Mouse (Mus musculus) adrenal gland, adult 10 weeks (tissue): ENCODE measurements around the gene Gm26992. TPM values are rescaled to one million over a fixed set of nuclear protein-coding genes. Genes with fewer than 3 reads are reported as not detected.

Experiments
- polyA plus RNA-seq: library from polyadenylated mRNA; stranded (reverse); fragments of 350-450 nt; fragmentation: Illumina TruSeq; extraction: RNeasy Lipid Tissue Mini Kit (QIAGEN cat#74804); gene quantifications from one replicate; pipeline ENCODE4 v1.2.3, GENCODE M21; 2014; ENCODE audit warnings: low read depth, low replicate concordance

Gene Gm26992
- polyA plus RNA-seq, result not detected

GRCm38 (mm10) chrX:103421710-103422109 is at the start of gene Gm26992:
Gene Gm26992 (plus strand): TSS chrX:103422010.

DNA sequence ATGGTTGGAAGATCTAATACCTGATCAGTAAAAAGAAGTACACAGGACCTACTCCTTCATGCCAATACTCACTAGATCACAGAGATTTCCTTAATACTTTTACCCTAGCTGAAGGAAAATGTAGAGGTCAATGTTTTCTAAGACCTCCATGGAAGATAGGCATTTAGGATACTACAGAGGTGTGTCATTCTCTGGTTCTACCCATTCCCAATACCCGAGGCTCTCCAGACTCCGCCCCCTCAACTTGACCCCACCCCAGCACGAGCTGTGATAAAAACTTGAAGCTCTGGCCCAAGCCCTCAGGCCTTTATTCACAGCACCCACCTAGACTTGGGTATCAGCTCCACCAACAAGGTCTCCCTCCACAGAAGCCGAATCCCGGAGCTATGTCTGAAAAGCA is 7.6 kb upstream of the Gm26992 start, which contains the start of gene Tsx:
TSS of gene Tsx (plus strand) at position 301 of the 400 bp plus-strand sequence.

Other genes starting within 250 kb of the Gm26992 start
- 4.7 TPM for gene Nap1l2, start 235.4 kb upstream of the Gm26992 start, polyA plus RNA-seq
- not detected for gene Cdx4, start 100.6 kb upstream of the Gm26992 start, polyA plus RNA-seq
- 28.8 TPM for gene Chic1, start 65.5 kb upstream of the Gm26992 start, polyA plus RNA-seq
- not detected for gene Tsx, start 7.5 kb upstream of the Gm26992 start, polyA plus RNA-seq
- gene Zcchc13, start 208.6 kb downstream of the Gm26992 start, polyA plus RNA-seq, result not detected